Mouse (Mus musculus) frontal cortex, adult (tissue): ENCODE measurements around the gene Camkmt.

Experiments
- ATAC-seq: cut with Nextera tagmentation; 2 replicates; pipeline ENCODE4 v1.9.2; 2017; ENCODE audit warnings: mild to moderate bottlenecking, moderate library complexity, mixed read lengths; ENCODE audit not compliant: low TSS enrichment

The Camkmt gene

GRCm38 (mm10) chr17:85493521-85493920 lies 403.2 kb downstream of the Camkmt start:
- ATAC-seq, result no peak

GRCm38 (mm10) chr17:85495012-85495754 lies 404.8 kb downstream of the Camkmt start:
- ATAC-seq, result no peak

GRCm38 (mm10) chr17:85495871-85496270 lies 405.5 kb downstream of the Camkmt start:
- no peak for ATAC-seq

- ATAC-seq, result no peak
Measured at GRCm38 (mm10) chr17:85504888-85505287, 414.5 kb downstream of the Camkmt start.

- no peak for ATAC-seq
Measured at GRCm38 (mm10) chr17:85506206-85507088, 416.1 kb downstream of the Camkmt start.

- no peak for ATAC-seq
Measured at GRCm38 (mm10) chr17:85507089-85507460, 416.7 kb downstream of the Camkmt start.
